Mouse (Mus musculus): Measurements from ENCODE around the gene Akirin1. TPM values are rescaled to one million over a fixed set of nuclear protein-coding genes. Genes with fewer than 3 reads are reported as not detected.

Gene Akirin1
- total and polyA plus RNA-seq, 3 experiments, result 61.8 to 179 (median 67.6) TPM

DNA sequence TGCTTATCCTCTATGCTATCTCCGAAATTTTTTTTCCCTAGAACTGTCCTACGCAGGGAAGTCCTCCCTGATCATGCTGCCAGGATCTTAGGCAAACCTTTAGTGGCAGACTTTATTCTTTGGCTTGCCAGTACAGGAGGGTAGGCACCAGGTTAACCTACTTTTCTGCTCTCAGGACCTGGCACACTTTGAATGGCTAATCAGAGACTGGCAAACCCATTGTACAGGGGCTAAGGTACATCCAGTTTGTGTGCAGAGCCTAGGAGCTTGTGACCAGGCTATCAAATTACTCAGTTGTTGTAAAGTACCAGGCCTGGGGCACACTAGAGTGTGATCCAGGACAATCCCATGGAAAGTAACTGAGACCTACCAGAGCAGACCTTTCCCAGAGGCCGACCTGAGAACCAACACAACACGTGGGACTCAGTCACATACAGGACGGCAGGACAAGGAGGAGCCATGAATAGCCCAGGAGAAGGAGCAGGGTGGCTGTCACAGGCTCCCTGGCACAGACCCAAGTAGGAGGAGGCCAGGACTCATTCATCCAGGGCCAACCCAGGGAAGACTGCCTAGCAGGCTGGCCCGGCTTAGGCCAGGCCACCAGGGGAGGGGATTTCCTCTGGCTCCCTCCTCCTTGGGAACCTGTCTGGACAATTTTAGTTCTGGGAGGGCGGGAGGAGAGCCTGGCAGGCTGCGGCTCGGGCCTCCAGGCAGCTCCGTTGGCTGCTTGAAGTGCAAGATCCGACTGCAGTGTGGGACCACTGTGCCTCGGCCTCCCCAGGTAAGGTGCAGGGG is 37.2 kb upstream of the Akirin1 start, which contains the start of gene Rhbdl2:
TSS of gene Rhbdl2 (plus strand) at position 684 of the 795 bp plus-strand sequence.
- H3K27me3 ChIP-seq (ENCODE audit: insufficient read depth, low read length), result peaks cover 9% of the 10 kb centered on the region
- no peaks in the 10 kb centered on the region for H3K36me3 ChIP-seq (replicated peaks)
- H3K4me1 ChIP-seq (ENCODE audit: insufficient read depth, low read depth, low read length), result no peaks in the 10 kb centered on the region
- no peak for TF ChIP-seq CTCF (IDR thresholded peaks at IDR 0.05; ENCODE audit: low read depth, low read length)
- TF ChIP-seq GATA1 (IDR thresholded peaks at IDR 0.05; ENCODE audit: borderline replicate concordance, low read length), result no peak
- TF ChIP-seq TAL1 (conservative IDR thresholded peaks at IDR 0.05; ENCODE audit: low read depth, low read length), result no peak
- TF ChIP-seq POLR2AphosphoS5 (IDR thresholded peaks at IDR 0.05; ENCODE audit: insufficient replicate concordance, low read depth, low read length), result no peak
- no peak for TF ChIP-seq GATA2 (IDR thresholded peaks at IDR 0.05; ENCODE audit: borderline replicate concordance, low read depth, low read length)
- DNase-seq (ENCODE audit: low spot score) (no peak), ATAC-seq (ENCODE audit: extremely low read depth, insufficient number of reproducible peaks, low FRiP score, poor library complexity, severe bottlenecking) (no peak)
- no peaks in the 10 kb centered on the region for H3K9me3 ChIP-seq (replicated peaks)
- H3K4me3 ChIP-seq (ENCODE audit: low read depth, low read length), result no peak within 1 kb of the TSS

DNA sequence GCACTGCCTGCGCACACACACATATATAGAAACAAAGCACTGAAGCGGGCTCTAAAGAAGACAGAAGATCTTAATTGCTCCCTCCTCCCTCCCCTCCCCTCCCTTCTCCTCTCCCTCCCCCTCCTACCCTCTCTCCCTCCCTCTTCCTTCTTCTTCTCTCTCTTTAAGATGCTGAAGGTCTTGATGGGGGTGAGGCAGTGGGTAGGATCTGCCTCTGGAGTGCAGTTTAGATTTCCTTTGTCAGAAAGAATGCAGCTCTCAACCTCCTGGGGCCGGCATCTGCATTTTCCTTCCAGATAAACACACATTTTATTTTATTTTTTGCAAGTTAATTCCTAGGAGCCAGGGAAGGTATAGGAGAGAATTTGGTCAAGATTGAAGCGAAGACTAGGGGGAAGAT is 18.1 kb upstream of the Akirin1 start:
- ATAC-seq (ENCODE audit: extremely low read depth, insufficient number of reproducible peaks, low FRiP score, poor library complexity, severe bottlenecking) (no peak), DNase-seq (ENCODE audit: low spot score) (no peak)
- H3K4me1 ChIP-seq (ENCODE audit: insufficient read depth, low read depth, low read length), result no peaks in the 10 kb centered on the region
- no peak for TF ChIP-seq CTCF (IDR thresholded peaks at IDR 0.05; ENCODE audit: low read depth, low read length)
- no peak for TF ChIP-seq GATA2 (IDR thresholded peaks at IDR 0.05; ENCODE audit: borderline replicate concordance, low read depth, low read length)
- TF ChIP-seq POLR2AphosphoS5 (IDR thresholded peaks at IDR 0.05; ENCODE audit: insufficient replicate concordance, low read depth, low read length), result no peak
- TF ChIP-seq TAL1 (conservative IDR thresholded peaks at IDR 0.05; ENCODE audit: low read depth, low read length), result no peak
- no peak for TF ChIP-seq GATA1 (IDR thresholded peaks at IDR 0.05; ENCODE audit: borderline replicate concordance, low read length)
- no peaks in the 10 kb centered on the region for H3K9me3 ChIP-seq (replicated peaks)
- no peaks in the 10 kb centered on the region for H3K36me3 ChIP-seq (replicated peaks)
- no peak overlapping the region for H3K4me3 ChIP-seq (ENCODE audit: low read depth, low read length)
- H3K27me3 ChIP-seq (ENCODE audit: insufficient read depth, low read length), result peaks cover 7% of the 10 kb centered on the region

DNA sequence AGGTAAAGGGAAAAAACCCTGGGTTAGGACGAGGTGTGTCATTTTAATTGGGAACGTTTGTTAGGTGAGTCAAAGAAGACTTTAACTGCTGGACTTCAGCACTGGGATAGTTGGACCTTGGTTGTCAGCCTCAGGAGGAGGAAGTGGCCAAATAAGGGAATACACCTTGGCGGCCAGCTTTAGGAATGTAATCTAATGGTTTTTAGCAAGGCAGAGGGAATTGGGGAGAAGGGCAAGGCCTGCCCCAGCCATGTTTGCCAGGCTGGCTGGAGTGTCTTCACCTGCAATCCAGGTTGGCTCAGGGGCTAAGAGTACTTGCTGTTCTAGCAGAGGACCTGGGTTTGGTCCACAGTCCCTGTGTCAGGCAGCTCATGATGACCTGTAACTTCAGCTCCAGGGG is 17.7 kb upstream of the Akirin1 start:
- no peak for ATAC-seq (ENCODE audit: extremely low read depth, insufficient number of reproducible peaks, low FRiP score, poor library complexity, severe bottlenecking)
- Histone ChIP-seq H3K9me3 (replicated peaks) (no peaks in the 10 kb centered on the region), H3K27me3 (ENCODE audit: insufficient read depth, low read length) (peaks cover 7% of the 10 kb centered on the region), H3K4me1 (ENCODE audit: insufficient read depth, low read depth, low read length) (no peaks in the 10 kb centered on the region), H3K36me3 (replicated peaks) (no peaks in the 10 kb centered on the region), H3K4me3 (ENCODE audit: low read depth, low read length) (no peak overlapping the region)
- DNase-seq (ENCODE audit: low spot score), result no peak
- no peak for TF ChIP-seq POLR2AphosphoS5 (IDR thresholded peaks at IDR 0.05; ENCODE audit: insufficient replicate concordance, low read depth, low read length)
- TF ChIP-seq TAL1 (conservative IDR thresholded peaks at IDR 0.05; ENCODE audit: low read depth, low read length), result no peak
- TF ChIP-seq GATA2 (IDR thresholded peaks at IDR 0.05; ENCODE audit: borderline replicate concordance, low read depth, low read length), result no peak
- TF ChIP-seq GATA1 (IDR thresholded peaks at IDR 0.05; ENCODE audit: borderline replicate concordance, low read length), result no peak
- no peak for TF ChIP-seq CTCF (IDR thresholded peaks at IDR 0.05; ENCODE audit: low read depth, low read length)

DNA sequence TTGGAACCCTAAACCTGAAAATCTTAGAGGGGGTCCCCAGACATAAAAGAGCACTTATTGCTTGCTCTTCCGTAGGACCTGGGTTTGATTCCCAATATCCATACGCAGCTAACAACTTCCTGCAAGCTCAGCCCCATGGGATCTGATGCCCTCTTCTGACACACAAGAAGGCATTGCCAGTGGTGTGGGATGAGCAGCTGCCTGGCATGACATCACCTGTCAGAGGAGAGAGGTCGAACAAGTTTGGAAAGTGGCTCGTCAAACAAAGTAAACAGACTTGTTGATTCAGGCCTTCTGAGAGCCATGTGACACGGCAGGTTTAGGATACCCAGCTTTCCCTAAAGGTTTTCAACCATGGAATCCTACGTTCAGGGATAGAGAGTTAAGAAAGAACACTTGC is 14.9 kb upstream of the Akirin1 start:
- Histone ChIP-seq H3K27me3 (ENCODE audit: insufficient read depth, low read length) (peaks cover 9% of the 10 kb centered on the region), H3K9me3 (replicated peaks) (no peaks in the 10 kb centered on the region), H3K4me1 (ENCODE audit: insufficient read depth, low read depth, low read length) (no peaks in the 10 kb centered on the region), H3K4me3 (ENCODE audit: low read depth, low read length) (no peak overlapping the region), H3K36me3 (replicated peaks) (no peaks in the 10 kb centered on the region)
- ATAC-seq (ENCODE audit: extremely low read depth, insufficient number of reproducible peaks, low FRiP score, poor library complexity, severe bottlenecking) (no peak), DNase-seq (ENCODE audit: low spot score) (no peak)
- no peak for TF ChIP-seq POLR2AphosphoS5 (IDR thresholded peaks at IDR 0.05; ENCODE audit: insufficient replicate concordance, low read depth, low read length)
- TF ChIP-seq TAL1 (conservative IDR thresholded peaks at IDR 0.05; ENCODE audit: low read depth, low read length), result no peak
- no peak for TF ChIP-seq GATA1 (IDR thresholded peaks at IDR 0.05; ENCODE audit: borderline replicate concordance, low read length)
- no peak for TF ChIP-seq GATA2 (IDR thresholded peaks at IDR 0.05; ENCODE audit: borderline replicate concordance, low read depth, low read length)
- TF ChIP-seq CTCF (IDR thresholded peaks at IDR 0.05; ENCODE audit: low read depth, low read length), result no peak

DNA sequence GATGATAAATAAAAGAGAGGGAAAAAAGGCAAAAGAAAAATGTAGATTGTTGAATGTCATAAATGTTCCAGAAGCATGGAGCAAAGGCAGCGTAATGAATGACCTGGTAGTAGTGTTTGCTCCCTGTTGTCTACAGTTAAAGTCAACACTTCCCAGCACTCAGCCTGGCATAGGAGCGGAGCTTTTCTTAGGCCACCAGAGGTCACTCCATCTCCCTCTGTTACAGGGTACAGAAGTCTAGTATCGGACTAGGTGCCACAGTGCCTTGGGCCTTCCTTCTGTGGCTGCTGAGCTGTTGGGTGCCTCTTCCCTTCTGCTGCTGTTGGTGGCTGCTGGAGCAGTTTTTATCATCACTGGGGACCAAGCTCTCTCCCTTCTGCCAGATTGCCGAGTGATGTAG is 8.2 kb upstream of the Akirin1 start:
- DNase-seq (ENCODE audit: low spot score) (no peak), ATAC-seq (ENCODE audit: extremely low read depth, insufficient number of reproducible peaks, low FRiP score, poor library complexity, severe bottlenecking) (no peak)
- H3K4me3 ChIP-seq (ENCODE audit: low read depth, low read length), result no peak overlapping the region
- H3K36me3 ChIP-seq (replicated peaks), result no peaks in the 10 kb centered on the region
- peaks cover under 1% of the 10 kb centered on the region; the same call in 1 of the 2 replicates for H3K4me1 ChIP-seq (ENCODE audit: insufficient read depth, low read depth, low read length)
- TF ChIP-seq GATA2 (IDR thresholded peaks at IDR 0.05; ENCODE audit: borderline replicate concordance, low read depth, low read length) (no peak), GATA1 (IDR thresholded peaks at IDR 0.05; ENCODE audit: borderline replicate concordance, low read length) (no peak), CTCF (IDR thresholded peaks at IDR 0.05; ENCODE audit: low read depth, low read length) (no peak), POLR2AphosphoS5 (IDR thresholded peaks at IDR 0.05; ENCODE audit: insufficient replicate concordance, low read depth, low read length) (no peak), TAL1 (conservative IDR thresholded peaks at IDR 0.05; ENCODE audit: low read depth, low read length) (no peak)
- peaks cover 15% of the 10 kb centered on the region for H3K27me3 ChIP-seq (ENCODE audit: insufficient read depth, low read length)
- H3K9me3 ChIP-seq (replicated peaks), result no peaks in the 10 kb centered on the region

DNA sequence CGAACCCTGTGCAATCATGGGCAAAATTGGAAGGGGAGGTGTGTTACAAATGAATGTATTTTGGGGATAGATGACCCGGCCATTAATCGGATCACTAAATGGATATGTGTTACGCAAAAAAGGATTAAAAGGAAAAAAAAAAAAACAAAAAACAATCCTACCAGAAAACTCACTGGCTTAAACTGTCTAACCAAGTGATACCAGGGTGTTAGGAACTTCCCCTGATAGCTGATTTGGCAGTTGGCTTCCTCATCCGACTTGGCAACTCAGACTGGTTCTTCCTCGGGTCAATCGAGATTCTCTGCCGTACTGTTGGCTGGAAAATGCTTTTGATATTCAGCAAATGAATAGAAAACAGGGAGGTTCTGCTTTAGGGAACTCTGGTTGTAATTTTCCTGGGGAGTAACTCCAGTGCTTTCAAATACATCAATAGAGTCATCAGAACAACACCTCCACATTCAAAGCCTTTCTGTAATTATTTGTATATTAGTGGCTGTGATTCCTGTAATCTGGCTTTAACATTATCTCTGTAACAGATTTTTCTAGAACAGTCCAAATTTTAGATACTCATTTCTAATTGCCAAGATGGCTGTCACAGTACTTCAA is 665 bp upstream of the Akirin1 start:
- H3K9me3 ChIP-seq (replicated peaks), result no peaks in the 10 kb centered on the region
- H3K4me3 ChIP-seq (ENCODE audit: low read depth, low read length), result peak overlapping the region; percentile 87
- peaks cover 14% of the 10 kb centered on the region for H3K27me3 ChIP-seq (ENCODE audit: insufficient read depth, low read length)
- H3K4me1 ChIP-seq (ENCODE audit: insufficient read depth, low read depth, low read length), result peaks cover 36% of the 10 kb centered on the region
- peaks cover 18% of the 10 kb centered on the region for H3K36me3 ChIP-seq (replicated peaks)
- DNase-seq (ENCODE audit: low spot score) (no peak), ATAC-seq (ENCODE audit: extremely low read depth, insufficient number of reproducible peaks, low FRiP score, poor library complexity, severe bottlenecking) (no peak)
- TF ChIP-seq GATA2 (IDR thresholded peaks at IDR 0.05; ENCODE audit: borderline replicate concordance, low read depth, low read length), result no peak
- no peak for TF ChIP-seq TAL1 (conservative IDR thresholded peaks at IDR 0.05; ENCODE audit: low read depth, low read length)
- TF ChIP-seq CTCF (IDR thresholded peaks at IDR 0.05; ENCODE audit: low read depth, low read length), result no peak
- no peak for TF ChIP-seq GATA1 (IDR thresholded peaks at IDR 0.05; ENCODE audit: borderline replicate concordance, low read length)
- no peak for TF ChIP-seq POLR2AphosphoS5 (IDR thresholded peaks at IDR 0.05; ENCODE audit: insufficient replicate concordance, low read depth, low read length)

All from G1E (cell line).